Mouse (Mus musculus) thymus, postnatal 36 days (tissue): ENCODE data around the gene Mbtps1.

Experiments used
- DNase-seq, 2 experiments: peaks; one replicate each; pipeline ENCODE4 v3.0.0; 2022; ENCODE audit warnings: mixed read lengths in 2 of 2

Gene Mbtps1

GRCm38 (mm10) chr8:119558603-119559401 is at the start of gene Mbtps1:
Gene Mbtps1, minus strand, starts transcription at chr8:119558735.
- DNase-seq, result peak; percentile 98 to 99

DNA sequence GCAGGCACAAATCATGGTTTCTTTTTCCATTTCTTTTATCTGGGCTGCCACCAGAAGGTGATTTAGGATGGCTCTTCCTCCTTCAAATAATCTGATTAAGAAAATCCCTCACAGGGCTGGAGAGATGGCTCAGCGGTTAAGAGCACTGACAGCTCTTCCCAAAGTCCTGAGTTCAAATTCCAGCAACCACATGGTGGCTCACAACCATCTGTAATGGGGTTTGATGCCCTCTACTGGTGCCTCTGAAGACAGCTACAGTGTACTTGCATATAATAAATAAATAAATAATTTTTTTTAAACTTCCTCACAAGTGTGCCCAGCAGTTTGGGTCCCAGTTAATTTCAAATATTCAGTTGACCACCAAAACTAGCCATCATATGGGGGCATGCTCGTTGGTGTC is 47.7 kb upstream of the Mbtps1 start:
- no peak for DNase-seq

DNA sequence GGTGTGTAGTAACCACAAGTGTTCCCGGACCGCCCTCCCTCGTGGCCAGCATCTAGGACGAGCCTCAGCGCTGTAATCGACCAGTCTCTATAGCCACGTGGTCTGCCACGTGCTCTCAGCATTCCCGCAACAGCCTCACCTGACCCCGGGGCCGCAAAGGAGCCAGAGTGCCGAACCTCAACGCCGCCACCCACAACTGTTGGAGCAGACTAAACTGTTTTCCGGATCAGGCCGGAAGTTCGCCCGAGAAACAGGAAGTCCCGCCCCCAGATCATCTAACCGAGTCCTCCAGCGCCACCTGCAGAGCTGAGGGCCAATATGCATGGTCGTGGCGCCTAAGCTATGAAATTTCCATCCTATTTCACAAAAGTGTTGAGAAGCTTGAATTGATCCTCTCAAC is 46.5 kb upstream of the Mbtps1 start, which contains the start of gene Taf1c:
Gene Taf1c (minus strand): TSS at position 227 of the 400 bp plus-strand sequence.
- DNase-seq, result peak; percentile 89 to 92

DNA sequence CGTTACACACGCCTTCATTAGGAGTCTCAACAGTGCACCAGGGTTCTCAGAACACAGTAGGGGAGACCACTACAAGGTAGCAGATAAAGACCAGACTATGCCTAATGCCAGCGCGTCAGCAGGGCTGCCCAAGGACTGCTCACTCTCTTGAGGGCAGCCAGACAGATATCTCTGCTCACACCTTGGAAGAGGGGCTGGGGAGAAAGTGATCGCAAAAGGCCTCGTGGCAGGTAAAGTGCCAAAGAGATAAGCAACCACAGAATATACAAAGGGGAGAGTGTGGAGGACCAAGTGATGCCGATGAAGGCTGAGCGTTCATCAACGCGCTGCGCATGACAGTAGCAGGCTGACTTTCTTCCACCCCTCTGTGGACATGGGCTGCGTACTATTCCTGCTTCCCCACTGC is 45.9 kb upstream of the Mbtps1 start:
- DNase-seq, result no peak

GRCm38 (mm10) chr8:119603771-119604170 is 45.2 kb upstream of the Mbtps1 start:
- DNase-seq, result no peak

- DNase-seq, result no peak
Measured at GRCm38 (mm10) chr8:119591456-119591855, 32.9 kb upstream of the Mbtps1 start.

GRCm38 (mm10) chr8:119590348-119590747 is 31.8 kb upstream of the Mbtps1 start:
- no peak for DNase-seq

GRCm38 (mm10) chr8:119588844-119589243 is 30.3 kb upstream of the Mbtps1 start:
- DNase-seq, result no peak

DNA sequence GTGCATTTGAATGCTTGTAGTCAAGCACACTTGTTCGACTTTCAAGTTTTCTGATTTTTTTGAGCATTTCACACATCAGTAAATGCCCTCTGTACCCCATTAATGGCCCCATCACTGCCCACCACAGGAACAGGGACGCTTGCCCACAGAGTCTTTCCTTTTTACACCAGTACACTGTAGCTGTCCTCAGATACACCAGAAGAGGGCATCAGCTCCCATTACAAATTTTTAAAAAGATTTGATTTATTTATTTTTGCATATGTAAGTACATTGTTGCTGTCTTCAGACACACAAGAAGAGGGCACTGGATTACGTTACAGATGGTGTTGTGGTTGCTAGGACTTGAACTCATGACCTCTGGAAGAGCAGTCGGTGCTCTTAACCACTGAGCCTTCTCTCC is 29.8 kb upstream of the Mbtps1 start:
- DNase-seq, result no peak

DNA sequence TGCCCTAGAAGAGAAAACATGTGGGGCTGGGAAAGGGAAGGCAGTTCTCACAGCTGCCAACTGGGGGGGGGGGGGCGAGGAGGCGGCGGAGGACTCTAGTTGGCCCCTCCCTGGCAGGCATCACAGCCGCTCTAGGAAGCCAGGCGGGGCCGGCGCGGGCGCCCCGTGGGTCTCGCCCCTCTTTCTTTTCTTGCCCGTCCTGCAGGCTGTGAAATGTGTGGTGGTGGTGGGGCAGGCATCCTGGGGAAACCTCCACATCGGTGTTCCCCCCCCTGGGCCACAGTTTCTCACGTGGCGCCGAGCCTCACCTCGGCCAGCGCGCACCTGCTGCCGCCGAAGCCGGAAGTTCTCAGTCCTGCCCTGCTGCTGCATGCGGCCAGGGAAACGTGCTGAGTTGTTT is 27.4 kb upstream of the Mbtps1 start:
- DNase-seq, result peak; percentile 13 to 41

GRCm38 (mm10) chr8:119580441-119581161 is 22.1 kb upstream of the Mbtps1 start:
- DNase-seq, result no peak

DNA sequence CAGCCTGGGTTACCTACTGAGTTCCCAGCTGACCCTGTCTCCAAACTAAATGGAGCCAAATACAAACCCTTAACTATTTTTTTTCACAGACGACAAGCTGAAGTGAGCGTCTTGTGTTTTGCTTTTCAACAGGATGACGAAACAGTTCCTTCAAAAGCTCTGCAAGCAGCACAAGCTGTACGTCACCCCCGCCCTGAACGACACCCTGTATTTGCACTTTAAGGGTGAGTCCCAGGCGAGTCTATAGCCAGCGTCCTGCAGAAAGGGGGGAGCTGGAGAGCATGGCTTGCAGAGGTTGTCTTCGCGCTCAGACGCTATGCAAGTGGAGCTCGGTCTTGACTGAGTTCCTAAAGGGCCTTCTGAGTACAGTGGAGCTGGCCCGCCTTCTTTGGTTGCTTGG is 20.6 kb upstream of the Mbtps1 start:
- no peak for DNase-seq

DNA sequence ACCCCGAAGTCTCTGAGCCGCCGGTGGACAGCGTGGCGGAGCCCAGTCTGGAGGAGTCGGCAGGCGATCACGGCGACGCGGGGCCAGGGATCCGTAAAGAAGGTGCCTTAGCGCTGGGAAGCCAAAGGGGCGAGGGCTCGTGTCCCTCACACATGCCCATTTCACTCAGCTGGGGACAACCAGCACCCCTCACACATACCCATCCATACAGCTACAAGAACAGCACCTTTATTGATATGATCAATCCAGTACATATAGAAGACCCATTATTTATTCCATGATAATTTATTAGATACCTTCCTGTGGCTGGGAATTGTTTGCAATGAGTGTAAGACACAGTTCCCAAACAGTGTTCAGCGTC is 16.8 kb upstream of the Mbtps1 start:
- no peak for DNase-seq

DNA sequence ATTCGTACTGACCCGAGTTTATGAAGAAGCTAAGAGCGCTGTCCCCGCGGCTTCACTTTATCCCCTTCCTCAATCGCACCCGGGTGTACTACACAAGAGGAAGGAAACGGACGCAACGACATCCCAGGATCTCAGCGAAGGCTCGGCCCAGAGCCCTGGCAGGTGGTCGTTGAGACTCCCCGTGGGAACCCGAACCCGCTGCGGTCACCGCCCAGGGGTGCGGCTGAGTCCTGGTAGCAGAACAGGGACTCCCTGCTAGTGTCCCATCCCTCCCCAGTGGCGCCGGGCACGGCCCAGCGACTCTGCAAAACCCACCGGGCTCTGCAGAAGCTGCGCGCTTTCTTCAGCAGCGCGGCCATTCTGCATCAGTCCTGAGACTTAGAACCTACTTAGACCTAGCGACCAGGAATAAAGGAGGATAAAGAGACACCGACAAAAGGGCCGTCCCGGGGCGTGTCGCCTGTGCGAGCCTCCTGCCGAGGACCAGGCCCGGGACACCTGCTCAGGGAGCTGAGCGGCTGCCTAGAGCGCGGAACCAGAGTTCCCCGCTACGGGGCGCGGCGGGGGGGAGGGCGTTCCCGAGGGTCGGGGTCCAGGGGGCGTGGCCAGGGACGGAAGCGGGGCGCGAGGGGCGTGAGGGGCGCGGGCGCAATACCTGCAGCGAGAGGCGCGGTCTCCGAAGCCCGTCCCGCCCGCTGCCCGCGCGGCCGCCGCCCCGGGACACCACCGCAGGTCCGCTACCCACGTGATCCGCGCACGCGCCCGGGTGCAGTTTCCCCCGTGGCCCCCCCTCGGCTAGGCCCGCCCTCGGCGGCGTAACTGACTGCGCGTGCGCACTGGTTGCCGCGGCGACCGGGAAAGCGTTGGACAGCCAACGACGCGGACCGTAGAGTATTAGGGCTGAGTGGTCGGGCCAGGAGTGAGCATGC is 16.2 kb upstream of the Mbtps1 start, which contains the start of the genes Hsdl1 and Dnaaf1:
Gene Hsdl1 (minus strand): TSS at position 747 of the 929 bp plus-strand sequence.
Gene Dnaaf1 (plus strand): TSS at position 799 of the 929 bp plus-strand sequence.
- peak; percentile 95 to 96 for DNase-seq

- peak in 1 of 2 experiments; percentile 27 for DNase-seq
Measured at GRCm38 (mm10) chr8:119572411-119572810, 13.9 kb upstream of the Mbtps1 start.

DNA sequence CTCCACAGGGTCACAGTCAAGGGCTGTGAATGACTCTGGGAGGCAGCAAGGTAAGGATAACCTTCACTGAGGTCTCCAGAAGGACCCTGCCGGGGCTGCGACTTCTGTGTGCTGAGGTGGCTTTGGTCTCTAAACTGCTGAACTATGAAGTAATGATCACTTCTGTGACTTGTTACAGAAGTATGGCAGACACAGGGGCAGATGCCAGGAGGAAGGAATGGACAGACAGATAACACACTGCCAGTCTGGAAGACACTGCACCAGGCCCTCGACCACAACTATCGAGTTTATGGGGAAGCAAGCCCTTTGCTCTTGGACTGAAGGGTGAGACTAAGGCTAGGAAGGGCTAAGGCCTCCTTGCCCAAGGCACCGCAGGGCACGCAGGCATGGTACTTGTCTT is 12.6 kb upstream of the Mbtps1 start:
- DNase-seq, result no peak

DNA sequence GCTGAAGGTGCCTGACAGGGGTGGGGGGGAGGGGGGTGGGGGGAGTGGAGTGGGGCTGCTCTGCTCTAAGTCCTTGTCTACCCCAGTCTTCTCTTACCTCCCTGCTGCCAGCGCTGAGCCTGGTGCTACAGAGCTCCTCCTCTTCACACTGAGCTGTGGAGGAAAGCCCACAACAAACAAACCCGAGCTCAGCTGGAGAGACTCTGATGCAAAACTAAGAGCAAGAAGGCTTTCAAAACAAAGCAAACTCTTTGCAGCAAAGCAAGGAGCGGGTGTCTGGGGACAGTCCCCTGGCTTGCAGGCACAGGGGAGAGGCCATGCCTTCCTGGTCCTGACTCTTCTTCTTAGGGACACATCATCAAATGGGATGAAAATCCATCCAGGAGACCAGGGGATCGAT is 11.3 kb upstream of the Mbtps1 start:
- DNase-seq, result peak; percentile 77 to 87

GRCm38 (mm10) chr8:119568951-119569350 is 10.4 kb upstream of the Mbtps1 start:
- peak in 1 of 2 experiments; percentile 30 for DNase-seq

GRCm38 (mm10) chr8:119568251-119568650 is 9.7 kb upstream of the Mbtps1 start:
- no peak for DNase-seq

- DNase-seq, result no peak
Measured at GRCm38 (mm10) chr8:119566367-119566766, 7.8 kb upstream of the Mbtps1 start.

DNA sequence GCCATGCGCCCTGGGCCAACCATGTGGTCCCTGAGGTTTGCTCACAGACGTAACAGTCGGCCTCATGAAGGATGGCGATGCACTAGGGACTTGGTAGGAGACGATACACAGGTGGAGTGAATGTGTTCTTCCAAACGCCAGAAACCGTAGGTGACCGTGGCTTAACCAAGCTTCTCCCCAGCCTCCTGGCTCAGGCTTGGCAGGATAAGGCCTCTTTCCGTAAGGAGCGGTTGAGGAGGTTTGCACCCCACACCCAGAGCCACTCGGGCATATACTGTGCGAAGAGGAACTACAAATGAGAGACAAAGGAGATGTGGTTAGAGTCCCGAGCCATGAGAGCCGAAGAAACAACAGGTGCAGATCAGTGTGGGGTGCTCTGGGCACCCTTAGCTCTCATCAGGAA is 5.3 kb upstream of the Mbtps1 start:
- DNase-seq, result peak; percentile 54 to 61

DNA sequence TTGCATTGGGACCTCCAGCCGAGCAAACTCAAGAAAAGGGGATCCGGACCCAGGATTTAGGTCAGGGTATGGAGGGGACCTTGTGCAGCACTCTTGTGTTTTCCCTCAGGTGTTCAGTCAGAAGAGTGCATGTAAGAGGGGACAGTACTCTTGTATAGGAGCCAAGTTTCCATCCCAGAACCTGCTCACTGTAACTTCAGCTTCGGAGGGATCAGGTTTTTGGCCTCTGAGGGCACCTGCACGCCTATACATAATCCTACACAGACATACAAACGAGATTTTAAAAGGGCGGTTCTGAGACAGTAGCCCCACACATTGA is 826 bp upstream of the Mbtps1 start:
- no peak for DNase-seq
